Comparison of ENCODE assay signal across 9 mouse cellular contexts in genomic region chr1:106036861-106037599, GRCm38 (mm10). TPM values are rescaled to one million over a fixed set of nuclear protein-coding genes. Genes with fewer than 3 reads are reported as not detected.
DNase-seq lines count a peak whose midpoint lies in the region; ATAC-seq and TF ChIP-seq lines count a peak whose summit lies in the region.
"Had no signal": no experiment of that assay in that cellular context is flagged by ENCODE, and none has a peak within 500 bp of the region (broad histone marks: within the 10 kb centered on the region; RNA-seq: fewer than 3 reads in every experiment).

No protein-coding gene starts in this region.

- no peak overlapping the region for H3K4me3 ChIP-seq in G1E (ENCODE audit: low read depth, low read length)
- no peak overlapping the region for H3K4me3 ChIP-seq in forebrain, embryonic 12.5 days (replicated peaks)
- H3K4me3 ChIP-seq in liver, embryonic 16.5 days (ENCODE audit: low read depth, low read length) = no peak overlapping the region
- no peak overlapping the region for H3K4me3 ChIP-seq in neural tube, embryonic 14.5 days (ENCODE audit: low read depth, low read length)
- H3K4me3 ChIP-seq: megakaryocyte, embryonic 14.5 days had no signal

- H3K36me3 ChIP-seq in G1E (replicated peaks) = peaks cover 66% of the 10 kb centered on the region
- peaks cover 10% of the 10 kb centered on the region for H3K36me3 ChIP-seq in forebrain, embryonic 12.5 days (replicated peaks)
- no peaks in the 10 kb centered on the region; the same call in 1 of the 2 replicates for H3K36me3 ChIP-seq in liver, embryonic 16.5 days (ENCODE audit: control insufficient read depth, insufficient read depth)
- H3K36me3 ChIP-seq in neural tube, embryonic 14.5 days (ENCODE audit: control insufficient read depth, insufficient read depth, low read length) = no peaks in the 10 kb centered on the region

- intact Hi-C loops in heart, postnatal 25 days (cut with DNase I) = loop anchor here (1.0 to 10.0 kb wide), 3 partner anchors 146 to 375 kb away; partner anchors contain the start of genes Pign and Relch

- peak; percentile 67; the same call in 1 of the 2 replicates for TF ChIP-seq CTCF in G1E (IDR thresholded peaks at IDR 0.05; ENCODE audit: low read depth, low read length)

- peak; percentile 63 for DNase-seq in G1E (ENCODE audit: low spot score)
- DNase-seq in c-Kit-positive CD71-positive TER-119-negative erythroid progenitor cells, embryonic 14.5 days (ENCODE audit: low read depth) = peak; percentile 35
- peak; percentile 24 for DNase-seq in heart, postnatal 25 days (ENCODE audit: low spot score)
- peak; percentile 84 for DNase-seq in kidney, postnatal 4 days
- peak; percentile 76 for DNase-seq in thymus, postnatal 0 days (ENCODE audit: low spot score)

- H3K9ac ChIP-seq in forebrain, embryonic 12.5 days = no peak overlapping the region
- H3K9ac ChIP-seq in liver, embryonic 16.5 days (ENCODE audit: low read depth, low read length) = no peak overlapping the region
- H3K9ac ChIP-seq in neural tube, embryonic 14.5 days (replicated peaks; ENCODE audit: low read depth, low read length) = no peak overlapping the region

- peak; percentile 44; the same call in 1 of the 2 replicates for ATAC-seq in G1E (ENCODE audit: extremely low read depth, insufficient number of reproducible peaks, low FRiP score, poor library complexity, severe bottlenecking)
- ATAC-seq in forebrain, embryonic 12.5 days (ENCODE audit: low FRiP score) = peak; percentile 85
- peak; percentile 43 for ATAC-seq in liver, embryonic 16.5 days (ENCODE audit: low read depth)
- ATAC-seq in neural tube, embryonic 14.5 days (ENCODE audit: low read depth) = peak; percentile 82

- no peak overlapping the region for H3K4me2 ChIP-seq in forebrain, embryonic 12.5 days
- no peak overlapping the region for H3K4me2 ChIP-seq in liver, embryonic 16.5 days (ENCODE audit: low read depth, low read length)
- H3K4me2 ChIP-seq in neural tube, embryonic 14.5 days (ENCODE audit: low read depth, low read length) = no peak overlapping the region

- H3K27me3 ChIP-seq in G1E (ENCODE audit: insufficient read depth, low read length) = no peaks in the 10 kb centered on the region
- H3K27me3 ChIP-seq in forebrain, embryonic 12.5 days = no peaks in the 10 kb centered on the region
- no peaks in the 10 kb centered on the region for H3K27me3 ChIP-seq in liver, embryonic 16.5 days (ENCODE audit: control insufficient read depth, insufficient read depth, low read depth, low read length)
- H3K27me3 ChIP-seq in neural tube, embryonic 14.5 days (ENCODE audit: control insufficient read depth, insufficient read depth, low read length) = no peaks in the 10 kb centered on the region
- H3K27me3 ChIP-seq: megakaryocyte, embryonic 14.5 days had no signal

- H3K27ac ChIP-seq in forebrain, embryonic 12.5 days = no peak overlapping the region
- H3K27ac ChIP-seq in liver, embryonic 16.5 days (ENCODE audit: low read length) = no peak overlapping the region
- H3K27ac ChIP-seq in neural tube, embryonic 14.5 days (ENCODE audit: low read depth, low read length) = no peak overlapping the region

- H3K9me3 ChIP-seq in G1E (replicated peaks) = no peaks in the 10 kb centered on the region
- H3K9me3 ChIP-seq in forebrain, embryonic 12.5 days = no peaks in the 10 kb centered on the region
- no peaks in the 10 kb centered on the region for H3K9me3 ChIP-seq in liver, embryonic 16.5 days (replicated peaks; ENCODE audit: control insufficient read depth, low read length)
- no peaks in the 10 kb centered on the region for H3K9me3 ChIP-seq in neural tube, embryonic 14.5 days (ENCODE audit: control insufficient read depth, low read length)
- H3K9me3 ChIP-seq: megakaryocyte, embryonic 14.5 days had no signal

- H3K4me1 ChIP-seq in G1E (ENCODE audit: insufficient read depth, low read depth, low read length) = peaks cover 2% of the 10 kb centered on the region; the same call in 1 of the 2 replicates
- no peaks in the 10 kb centered on the region; the same call in 1 of the 2 replicates for H3K4me1 ChIP-seq in forebrain, embryonic 12.5 days
- H3K4me1 ChIP-seq in liver, embryonic 16.5 days (ENCODE audit: control insufficient read depth, low read depth, low read length) = no peaks in the 10 kb centered on the region
- no peaks in the 10 kb centered on the region for H3K4me1 ChIP-seq in neural tube, embryonic 14.5 days (ENCODE audit: control insufficient read depth, insufficient read depth, low read length)

- WGBS in forebrain, embryonic 12.5 days = 64% methylated on average over 19 of the region's 19 CpGs
- 62% methylated on average over 19 of the region's 19 CpGs for WGBS in liver, embryonic 16.5 days (ENCODE audit: insufficient replicate concordance)
- 65% methylated on average over 19 of the region's 19 CpGs for WGBS in neural tube, embryonic 14.5 days

RNA-seq across cellular contexts. Expression of gene Zcchc2, which starts 46.8 kb away (rescaled TPM):
- total RNA-seq in G1E (2014; fragmentation: Nextera tagmentation) = 36.7 and 44.7 TPM in 2 replicates
- total RNA-seq in G1E (2017) = 13.4 and 13.7 TPM in 2 replicates
- 13.0 and 13.7 TPM in 2 replicates for polyA plus RNA-seq in G1E (2012)
- 2.2 TPM in 2 replicates for polyA plus RNA-seq in forebrain, embryonic 12.5 days (2016; fragmentation: Nextera tagmentation; extraction: Ambion mirVana)
- 1 to 10 TPM; 8.2 to 8.5 TPM for total RNA-seq in heart, postnatal 25 days (2021)
- polyA plus RNA-seq in liver, embryonic 16.5 days (2015; fragmentation: Nextera tagmentation; extraction: Ambion mirVana) = 1.3 TPM in 2 replicates
- polyA plus RNA-seq in neural tube, embryonic 14.5 days (2014; fragmentation: Nextera tagmentation; extraction: Ambion mirVana) = 3.5 TPM in 2 replicates
- 3.7 and 5.3 TPM in 2 replicates for polyA plus RNA-seq in thymus, postnatal 0 days (2015; fragmentation: Nextera tagmentation; extraction: Ambion mirVana)

Comparison
In these comparisons a context has a peak if more than half of its experiments do, and no peak if none do; other contexts are left out.
1. DNase-seq: peak in every context shown above with its lines; median percentile 84 in kidney, postnatal 4 days; 76 in thymus, postnatal 0 days; 63 in G1E; 35 in c-Kit-positive CD71-positive TER-119-negative erythroid progenitor cells, embryonic 14.5 days; 24 in heart, postnatal 25 days.